In the genomic region with DNA sequence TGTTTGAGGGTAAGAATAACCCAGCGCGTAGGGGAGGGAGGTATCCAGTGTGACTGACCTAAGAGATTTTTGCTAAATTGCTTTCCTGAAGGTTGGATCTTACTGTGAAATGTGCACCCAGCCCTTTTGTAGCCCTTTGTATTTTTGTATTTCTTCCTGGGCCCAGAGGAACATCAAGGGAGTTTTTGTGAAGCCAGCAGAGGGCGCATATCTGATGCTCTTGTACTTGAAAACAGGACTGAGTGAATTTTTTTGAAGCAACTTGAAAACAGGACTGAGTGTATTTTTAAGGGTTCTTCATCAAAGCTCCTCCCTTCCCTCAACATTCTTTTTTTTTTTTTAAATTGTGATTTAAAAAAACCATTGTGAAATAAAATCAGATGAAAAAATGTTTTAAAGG, we compare ENCODE assay signal across 9 mouse cellular contexts.
A peak's percentile ranks its signal among the peaks of the same experiment; 100 is the strongest.
DNase-seq lines count a peak whose midpoint lies in the region; ATAC-seq and TF ChIP-seq lines count a peak whose summit lies in the region.
"Had no signal": no experiment of that assay in that cellular context is flagged by ENCODE, and none has a peak within 500 bp of the region (broad histone marks: within the 10 kb centered on the region; RNA-seq: fewer than 3 reads in every experiment).

No protein-coding gene starts in this region.

- H3K9ac ChIP-seq in heart, embryonic 12.5 days = no peak overlapping the region
- no peak overlapping the region for H3K9ac ChIP-seq in neural tube, embryonic 15.5 days (replicated peaks)
- no peak overlapping the region for H3K9ac ChIP-seq in hindbrain, embryonic 13.5 days
- H3K9ac ChIP-seq: heart, embryonic 15.5 days had no signal

- peaks cover 40% of the 10 kb centered on the region for H3K4me1 ChIP-seq in heart, embryonic 12.5 days (replicated peaks)
- H3K4me1 ChIP-seq in thymus, adult 2 months (replicated peaks; ENCODE audit: control insufficient read depth, insufficient read depth, low read length) = no peaks in the 10 kb centered on the region
- peaks cover 33% of the 10 kb centered on the region for H3K4me1 ChIP-seq in neural tube, embryonic 15.5 days
- peaks cover 52% of the 10 kb centered on the region for H3K4me1 ChIP-seq in hindbrain, embryonic 13.5 days (replicated peaks)

- H3K4me3 ChIP-seq in heart, embryonic 12.5 days = no peak overlapping the region
- H3K4me3 ChIP-seq in thymus, adult 2 months (ENCODE audit: control insufficient read depth, insufficient read depth, low read length) = no peak overlapping the region
- H3K4me3 ChIP-seq in neural tube, embryonic 15.5 days (replicated peaks) = no peak overlapping the region
- H3K4me3 ChIP-seq in hindbrain, embryonic 13.5 days = no peak overlapping the region
- H3K4me3 ChIP-seq: heart, embryonic 15.5 days had no signal

- peak; percentile 56 for DNase-seq in heart, adult 8-10 months (ENCODE audit: low spot score)
- peak; percentile 26 to 30 for DNase-seq in spleen, postnatal 36 days (ENCODE audit: low spot score in 2 of 2)
- no peak for DNase-seq in spleen, postnatal 4 days (ENCODE audit: low spot score in 2 of 2)
- DNase-seq in heart, postnatal 14 days = peak; percentile 52 to 54
- peak; percentile 65 for DNase-seq in thymus, adult 2 months

- no peak overlapping the region for H3K27ac ChIP-seq in heart, embryonic 12.5 days (ENCODE audit: poor library complexity, severe bottlenecking)
- no peak overlapping the region for H3K27ac ChIP-seq in thymus, adult 2 months (ENCODE audit: control insufficient read depth, insufficient read depth, low read length)
- H3K27ac ChIP-seq in neural tube, embryonic 15.5 days (replicated peaks) = no peak overlapping the region
- no peak overlapping the region for H3K27ac ChIP-seq in hindbrain, embryonic 13.5 days
- H3K27ac ChIP-seq: heart, embryonic 15.5 days had no signal

- TF ChIP-seq CTCF in thymus, adult 2 months (IDR thresholded peaks at IDR 0.05; ENCODE audit: borderline replicate concordance, control insufficient read depth, extremely low read depth, insufficient read depth, low read length, poor library complexity) = no peak

- WGBS in heart, embryonic 12.5 days = 82% methylated on average over 3 of the region's 3 CpGs
- WGBS in thymus, adult 2 months = 88% methylated on average over 3 of the region's 3 CpGs
- 84% methylated on average over 3 of the region's 3 CpGs for WGBS in neural tube, embryonic 15.5 days
- 81% methylated on average over 3 of the region's 3 CpGs for WGBS in hindbrain, embryonic 13.5 days

- ATAC-seq in heart, embryonic 12.5 days (ENCODE audit: insufficient number of reproducible peaks, low FRiP score) = no peak
- no peak for ATAC-seq in neural tube, embryonic 15.5 days (ENCODE audit: low FRiP score)
- no peak for ATAC-seq in hindbrain, embryonic 13.5 days (ENCODE audit: low FRiP score)

- H3K9me3 ChIP-seq in heart, embryonic 12.5 days (replicated peaks) = no peaks in the 10 kb centered on the region
- H3K9me3 ChIP-seq in neural tube, embryonic 15.5 days (replicated peaks) = no peaks in the 10 kb centered on the region
- no peaks in the 10 kb centered on the region for H3K9me3 ChIP-seq in hindbrain, embryonic 13.5 days
- H3K9me3 ChIP-seq: heart, embryonic 15.5 days had no signal

- H3K4me2 ChIP-seq in heart, embryonic 12.5 days = no peak overlapping the region
- H3K4me2 ChIP-seq in neural tube, embryonic 15.5 days = no peak overlapping the region
- H3K4me2 ChIP-seq in hindbrain, embryonic 13.5 days = no peak overlapping the region
- H3K4me2 ChIP-seq: heart, embryonic 15.5 days had no signal

- no peak for TF ChIP-seq POLR2A in thymus, adult 2 months (IDR thresholded peaks at IDR 0.05; ENCODE audit: control insufficient read depth, extremely low read depth, insufficient read depth, low read length, poor library complexity)

- intact Hi-C loops in heart, postnatal 14 days (cut with DNase I) = loop anchor here (5.0 to 10.0 kb wide), 4 partner anchors 83 to 480 kb away; no protein-coding TSS in a partner anchor

- peaks cover 8% of the 10 kb centered on the region for H3K36me3 ChIP-seq in heart, embryonic 12.5 days
- no peaks in the 10 kb centered on the region for H3K36me3 ChIP-seq in thymus, adult 2 months (ENCODE audit: control insufficient read depth, insufficient read depth, low read length)
- H3K36me3 ChIP-seq in neural tube, embryonic 15.5 days = no peaks in the 10 kb centered on the region
- no peaks in the 10 kb centered on the region for H3K36me3 ChIP-seq in hindbrain, embryonic 13.5 days
- H3K36me3 ChIP-seq: heart, embryonic 15.5 days had no signal

- no peaks in the 10 kb centered on the region for H3K27me3 ChIP-seq in heart, embryonic 12.5 days (replicated peaks)
- H3K27me3 ChIP-seq in thymus, adult 2 months (ENCODE audit: control insufficient read depth, insufficient read depth, low read length) = no peaks in the 10 kb centered on the region
- H3K27me3 ChIP-seq in neural tube, embryonic 15.5 days (replicated peaks) = no peaks in the 10 kb centered on the region
- no peaks in the 10 kb centered on the region for H3K27me3 ChIP-seq in hindbrain, embryonic 13.5 days
- H3K27me3 ChIP-seq: heart, embryonic 15.5 days had no signal

Comparison
In these comparisons a context has a peak if more than half of its experiments do, and no peak if none do; other contexts are left out.
1. DNase-seq: peak in heart, adult 8-10 months (single experiment), spleen, postnatal 36 days (2 of 2), heart, postnatal 14 days (2 of 2) and thymus, adult 2 months (single experiment); none in spleen, postnatal 4 days (0 of 2).